Mouse (Mus musculus): Measurements from ENCODE around the gene Nhs.

DNA sequence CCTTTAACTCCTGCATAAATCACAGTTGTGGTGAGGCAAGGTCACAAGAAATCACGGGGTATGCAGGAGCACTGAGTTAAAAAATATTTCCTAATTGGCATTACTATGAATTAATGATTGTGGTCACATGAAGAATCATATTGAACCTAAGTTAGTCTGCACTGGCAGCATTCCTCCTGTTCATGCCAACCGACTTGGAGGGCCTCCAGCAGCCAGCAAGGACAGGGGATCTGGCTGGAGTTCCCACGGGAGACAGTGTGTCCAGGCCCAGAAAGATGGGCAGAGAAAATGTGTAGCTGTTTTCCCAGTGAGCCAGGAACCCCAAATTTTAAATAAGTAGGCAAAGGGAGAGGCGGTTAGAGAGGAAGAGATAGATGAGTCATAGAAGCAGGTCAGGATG is 249.6 kb downstream of the Nhs start:
- no peak for TF ChIP-seq CTCF (IDR thresholded peaks at IDR 0.05)
- no peak for TF ChIP-seq POLR2A (IDR thresholded peaks at IDR 0.05; ENCODE audit: insufficient read depth, low read depth, low read length)
- no peak for TF ChIP-seq EP300 (IDR thresholded peaks at IDR 0.05; ENCODE audit: insufficient read depth, low read depth, low read length)

All from heart, adult 2 months (tissue).